Comparison of ENCODE assay signal across 14 mouse cellular contexts in the genomic region with DNA sequence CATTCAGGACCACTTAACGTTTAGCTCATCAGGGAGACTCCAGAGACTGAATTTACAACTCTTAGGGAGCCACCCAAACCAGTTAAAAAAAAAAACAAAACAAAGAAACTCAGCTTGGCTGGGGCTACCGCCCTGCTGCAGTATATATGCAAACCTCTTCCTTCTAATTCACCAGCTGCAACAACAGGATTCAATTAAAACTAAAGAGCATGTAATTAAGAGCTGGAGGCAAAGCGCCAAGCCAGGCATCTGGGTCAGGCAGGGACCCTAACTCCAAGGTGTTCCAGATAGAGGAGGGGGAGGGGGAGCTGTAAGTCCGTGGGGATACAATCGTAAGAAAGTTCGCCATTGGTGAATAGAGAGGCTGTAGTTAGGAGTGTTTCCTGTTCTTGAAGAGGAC. TPM values are rescaled to one million over a fixed set of nuclear protein-coding genes. Genes with fewer than 3 reads are reported as not detected.
DNase-seq lines count a peak whose midpoint lies in the region; ATAC-seq and TF ChIP-seq lines count a peak whose summit lies in the region.
"Had no signal": no experiment of that assay in that cellular context is flagged by ENCODE, and none has a peak within 500 bp of the region (broad histone marks: within the 10 kb centered on the region; RNA-seq: fewer than 3 reads in every experiment).

No protein-coding gene starts in this region.

- TF ChIP-seq CTCF in kidney, postnatal 0 days (IDR thresholded peaks at IDR 0.05; ENCODE audit: low read depth), result no peak
- TF ChIP-seq CTCF in MEL (IDR thresholded peaks at IDR 0.05 in 2 of 3, conservative IDR thresholded peaks at IDR 0.05 in 1 of 3; ENCODE audit: control insufficient read depth in 1 of 3, insufficient read depth in 1 of 3, low read depth in 2 of 3, low read length in 3 of 3, poor library complexity in 1 of 3, severe bottlenecking in 1 of 3), result no peak

- TF ChIP-seq RAD21 in MEL (IDR thresholded peaks at IDR 0.05; ENCODE audit: low read depth, low read length), result no peak

- peak overlapping the region; percentile 18; the same call in 1 of the 2 replicates for H3K4me2 ChIP-seq in kidney, postnatal 0 days (ENCODE audit: low read length)
- H3K4me2 ChIP-seq in embryonic facial prominence, embryonic 13.5 days, result peak overlapping the region; percentile 19
- no peak overlapping the region for H3K4me2 ChIP-seq in neural tube, embryonic 12.5 days (replicated peaks)
- H3K4me2 ChIP-seq: midbrain, embryonic 11.5 days had no signal

- H3K36me3 ChIP-seq in kidney, postnatal 0 days (ENCODE audit: insufficient read depth, low read length), result no peaks in the 10 kb centered on the region
- H3K36me3 ChIP-seq in MEL (ENCODE audit: control insufficient read depth in 1 of 2, insufficient read depth in 2 of 2, low read length in 2 of 2), result no peaks in the 10 kb centered on the region
- H3K36me3 ChIP-seq in embryonic facial prominence, embryonic 13.5 days, result peaks cover 3% of the 10 kb centered on the region; the same call in 1 of the 2 replicates
- no peaks in the 10 kb centered on the region for H3K36me3 ChIP-seq in neural tube, embryonic 12.5 days

- TF ChIP-seq EP300 in MEL (IDR thresholded peaks at IDR 0.05; ENCODE audit: low read depth in 1 of 2, low read length in 2 of 2), result no peak

- peak; percentile 48 for DNase-seq in kidney, postnatal 0 days (ENCODE audit: low spot score)
- no peak for DNase-seq in kidney, postnatal 10 days
- no peak for DNase-seq in MEL (ENCODE audit: low read depth, low spot score)
- no peak for DNase-seq in frontal cortex, postnatal 14 days (ENCODE audit: low spot score in 2 of 2)
- DNase-seq in urinary bladder, postnatal 4 days (ENCODE audit: low spot score in 2 of 2), result no peak
- DNase-seq: cerebellum, adult 2 months; heart, adult 18-20 months; heart, postnatal 14 days; layer of hippocampus, adult 9-11 months had no signal

- H3K27ac ChIP-seq in kidney, postnatal 0 days, result no peak overlapping the region
- H3K27ac ChIP-seq in MEL (ENCODE audit: control insufficient read depth, low read depth, low read length), result peak overlapping the region; percentile 2; the same call in 1 of the 2 replicates
- no peak overlapping the region for H3K27ac ChIP-seq in embryonic facial prominence, embryonic 13.5 days
- no peak overlapping the region for H3K27ac ChIP-seq in neural tube, embryonic 12.5 days
- H3K27ac ChIP-seq: liver, embryonic 14.5 days had no signal

- no peaks in the 10 kb centered on the region for H3K79me2 ChIP-seq in MEL (ENCODE audit: control insufficient read depth, insufficient read depth, low read length, poor library complexity)

- no peak for TF ChIP-seq POLR2A in MEL (IDR thresholded peaks at IDR 0.05; ENCODE audit: control insufficient read depth in 1 of 2, insufficient read depth in 1 of 2, low read depth in 1 of 2, low read length in 2 of 2, poor library complexity in 1 of 2)

- 15% methylated on average over 6 of the region's 6 CpGs for WGBS in kidney, postnatal 0 days
- WGBS in embryonic facial prominence, embryonic 13.5 days, result 21% methylated on average over 6 of the region's 6 CpGs
- WGBS in neural tube, embryonic 12.5 days, result 22% methylated on average over 6 of the region's 6 CpGs

- H3K9ac ChIP-seq in kidney, postnatal 0 days (ENCODE audit: low read depth, low read length), result no peak overlapping the region
- no peak overlapping the region for H3K9ac ChIP-seq in MEL (ENCODE audit: control insufficient read depth, low read depth, low read length, poor library complexity, severe bottlenecking)
- H3K9ac ChIP-seq in embryonic facial prominence, embryonic 13.5 days, result no peak overlapping the region
- H3K9ac ChIP-seq in neural tube, embryonic 12.5 days, result no peak overlapping the region
- H3K9ac ChIP-seq: liver, embryonic 14.5 days had no signal

- no peak for ATAC-seq in kidney, postnatal 0 days (replicated peaks; ENCODE audit: low FRiP score, low read depth)
- ATAC-seq in embryonic facial prominence, embryonic 13.5 days (ENCODE audit: insufficient number of reproducible peaks, insufficient read depth, low FRiP score, low TSS enrichment, low read depth), result no peak
- peak; percentile 68 for ATAC-seq in neural tube, embryonic 12.5 days (ENCODE audit: low FRiP score, low read depth)
- ATAC-seq: activated CD4-positive, CD25-positive, alpha-beta regulatory T cell, adult 4 months had no signal

- no peaks in the 10 kb centered on the region for H3K9me3 ChIP-seq in kidney, postnatal 0 days (replicated peaks; ENCODE audit: low read length)
- H3K9me3 ChIP-seq in MEL (replicated peaks; ENCODE audit: insufficient read depth, low read length), result no peaks in the 10 kb centered on the region
- peaks cover 4% of the 10 kb centered on the region; the same call in 1 of the 2 replicates for H3K9me3 ChIP-seq in embryonic facial prominence, embryonic 13.5 days
- no peaks in the 10 kb centered on the region; the same call in 1 of the 2 replicates for H3K9me3 ChIP-seq in neural tube, embryonic 12.5 days

- H3K27me3 ChIP-seq in kidney, postnatal 0 days (ENCODE audit: insufficient read depth, low read length), result no peaks in the 10 kb centered on the region
- H3K27me3 ChIP-seq in MEL (ENCODE audit: control insufficient read depth in 1 of 2, insufficient read depth in 2 of 2, low read length in 2 of 2), result no peaks in the 10 kb centered on the region; a peak in 1 of 4 replicates
- H3K27me3 ChIP-seq in embryonic facial prominence, embryonic 13.5 days, result no peaks in the 10 kb centered on the region
- H3K27me3 ChIP-seq in neural tube, embryonic 12.5 days (replicated peaks), result no peaks in the 10 kb centered on the region

- H3K4me1 ChIP-seq in kidney, postnatal 0 days (replicated peaks; ENCODE audit: insufficient read depth, low read length), result 0 out of 2 replicates have a peak, but pooled peaks cover 3% of the 10 kb centered on the region
- H3K4me1 ChIP-seq in MEL (ENCODE audit: control insufficient read depth in 1 of 2, insufficient read depth in 2 of 2, low read length in 2 of 2), result peaks cover 0 to 10% of the 10 kb centered on the region in 2 experiments; a peak in 2 of 4 replicates
- H3K4me1 ChIP-seq in embryonic facial prominence, embryonic 13.5 days, result peaks cover 6% of the 10 kb centered on the region
- no peaks in the 10 kb centered on the region for H3K4me1 ChIP-seq in neural tube, embryonic 12.5 days

- H3K4me3 ChIP-seq in kidney, postnatal 0 days (replicated peaks; ENCODE audit: low read depth, low read length), result no peak overlapping the region
- H3K4me3 ChIP-seq in MEL (ENCODE audit: control insufficient read depth in 1 of 2, insufficient read depth in 1 of 2, low read depth in 2 of 2, low read length in 2 of 2), result no peak overlapping the region
- no peak overlapping the region for H3K4me3 ChIP-seq in embryonic facial prominence, embryonic 13.5 days
- H3K4me3 ChIP-seq in neural tube, embryonic 12.5 days, result no peak overlapping the region

TF ChIP-seq in MEL, 35 proteins besides CTCF, POLR2A, EP300 and RAD21:
- TF ChIP-seq POLR2AphosphoS2 (IDR thresholded peaks at IDR 0.05; ENCODE audit: low read length) (no peak), ETS1 (IDR thresholded peaks at IDR 0.05; ENCODE audit: low read depth, low read length) (no peak), MAFK (IDR thresholded peaks at IDR 0.05; ENCODE audit: borderline replicate concordance, low read depth, low read length) (no peak), ZNF384 (IDR thresholded peaks at IDR 0.05; ENCODE audit: low read depth, low read length) (no peak), GATA1 (IDR thresholded peaks at IDR 0.05; ENCODE audit: low read depth, low read length) (no peak), ELF1 (IDR thresholded peaks at IDR 0.05; ENCODE audit: low read depth, low read length) (no peak), NELFE (IDR thresholded peaks at IDR 0.05; ENCODE audit: low read depth, low read length) (no peak), MXI1 (IDR thresholded peaks at IDR 0.05; ENCODE audit: low read depth, low read length) (no peak)

RNA-seq across cellular contexts. Expression of gene Plbd1, which starts 15.5 kb away (rescaled TPM):
- polyA plus RNA-seq in kidney, postnatal 0 days (2015; fragmentation: Nextera tagmentation; extraction: Ambion mirVana), result 5.2 and 7.0 TPM in 2 replicates
- not detected in 2 replicates for total RNA-seq in MEL (2012; rRNA removed)
- polyA plus RNA-seq in MEL (2012; ENCODE audit: insufficient read depth in 1 of 2, insufficient read length in 2 of 2, low read depth in 1 of 2, low replicate concordance in 2 of 2, missing spikeins in 1 of 2), result not detected
- 6.4 and 9.9 TPM in 2 replicates for polyA plus RNA-seq in embryonic facial prominence, embryonic 13.5 days (2015; fragmentation: Nextera tagmentation; extraction: Ambion mirVana)
- polyA plus RNA-seq in neural tube, embryonic 12.5 days (2016; fragmentation: Nextera tagmentation; extraction: Ambion mirVana), result 1.3 and 2.0 TPM in 2 replicates
